Mouse (Mus musculus) adrenal gland (tissue): ENCODE results near the gene Cyp11a1.

Experiments used
- intact Hi-C: fragments of 180-260 bp; cut with DNase I; formaldehyde crosslinking; loops from one replicate; pipeline ENCODE4 v1.15.1; 2025

The Cyp11a1 gene

DNA sequence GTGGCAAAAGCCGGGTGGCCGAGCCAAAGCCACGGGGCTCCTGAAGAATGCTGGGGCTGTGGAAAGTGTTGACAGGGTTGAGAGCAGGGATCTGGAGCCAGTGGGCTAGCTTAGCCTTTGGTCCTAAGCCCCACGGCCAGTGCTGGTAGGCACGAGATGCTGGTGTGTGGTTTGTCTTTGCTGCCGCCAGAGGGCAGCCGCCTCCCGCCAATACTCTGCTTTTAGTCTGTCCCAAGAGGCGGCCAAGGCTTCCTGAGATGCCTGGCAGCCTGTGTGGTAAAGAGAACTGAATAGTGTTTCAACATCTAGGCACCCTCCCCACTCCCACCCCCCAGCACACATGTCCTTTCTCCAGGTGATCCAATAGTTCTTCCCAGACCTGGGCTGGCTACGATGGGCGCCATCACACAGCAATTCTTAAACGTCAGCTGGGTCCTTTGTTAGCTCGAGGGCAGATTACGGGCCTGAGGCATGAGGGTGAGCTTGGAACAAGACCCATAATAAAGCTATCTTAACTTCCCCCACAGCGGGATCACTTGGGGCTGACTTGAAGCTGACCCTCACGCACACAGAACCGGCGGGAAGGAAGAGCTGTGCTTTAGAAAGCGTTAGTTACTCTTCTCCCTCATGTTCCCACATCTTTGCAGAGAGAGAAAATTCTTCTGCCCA is 32.4 kb downstream of the Cyp11a1 start:
- intact Hi-C loops = loop anchor here (1.0 to 5.0 kb wide), 2 partner anchors 165 to 244 kb away; no protein-coding TSS in a partner anchor

DNA sequence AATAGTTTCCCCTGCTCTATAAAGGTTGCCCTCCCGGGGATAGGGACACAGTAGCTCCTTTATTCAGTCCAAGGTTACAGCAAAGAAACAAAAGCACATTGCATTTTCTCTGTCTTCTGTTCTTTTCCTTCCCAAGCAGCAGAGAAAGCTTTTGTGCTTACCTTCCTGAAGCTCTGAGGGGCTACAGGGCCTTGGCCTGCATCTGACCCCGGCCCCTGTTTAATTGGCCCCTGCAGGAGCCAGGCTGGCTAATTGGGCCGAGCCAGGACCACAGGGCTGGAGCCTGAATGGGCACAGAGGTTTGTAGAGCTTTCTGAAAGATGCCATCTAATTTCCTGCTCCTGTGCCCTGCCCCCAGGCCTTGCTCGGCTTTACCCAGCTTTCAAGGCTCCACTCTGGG is 34.8 kb downstream of the Cyp11a1 start:
- intact Hi-C loops = no loop called here

DNA sequence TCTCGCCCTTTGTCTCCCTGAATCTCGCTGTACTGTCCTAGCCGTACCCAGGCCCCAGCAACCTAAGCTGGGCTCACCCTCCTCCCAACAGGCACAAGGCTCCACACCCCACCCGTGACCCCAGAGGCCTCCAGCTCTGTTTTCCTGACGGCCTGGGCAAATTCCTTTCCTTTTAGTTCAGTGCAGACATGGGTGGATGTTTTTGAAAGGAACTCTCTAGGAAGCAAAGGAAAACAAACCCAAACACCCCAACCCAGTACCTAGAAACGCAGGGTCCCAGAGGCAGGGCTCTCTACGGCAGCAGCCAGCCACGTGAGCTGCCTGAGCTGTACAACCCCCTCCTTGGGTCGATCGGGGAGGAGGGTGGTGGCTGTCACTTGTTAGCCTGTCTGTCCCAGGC is 36.2 kb downstream of the Cyp11a1 start:
- intact Hi-C loops = no loop called here

DNA sequence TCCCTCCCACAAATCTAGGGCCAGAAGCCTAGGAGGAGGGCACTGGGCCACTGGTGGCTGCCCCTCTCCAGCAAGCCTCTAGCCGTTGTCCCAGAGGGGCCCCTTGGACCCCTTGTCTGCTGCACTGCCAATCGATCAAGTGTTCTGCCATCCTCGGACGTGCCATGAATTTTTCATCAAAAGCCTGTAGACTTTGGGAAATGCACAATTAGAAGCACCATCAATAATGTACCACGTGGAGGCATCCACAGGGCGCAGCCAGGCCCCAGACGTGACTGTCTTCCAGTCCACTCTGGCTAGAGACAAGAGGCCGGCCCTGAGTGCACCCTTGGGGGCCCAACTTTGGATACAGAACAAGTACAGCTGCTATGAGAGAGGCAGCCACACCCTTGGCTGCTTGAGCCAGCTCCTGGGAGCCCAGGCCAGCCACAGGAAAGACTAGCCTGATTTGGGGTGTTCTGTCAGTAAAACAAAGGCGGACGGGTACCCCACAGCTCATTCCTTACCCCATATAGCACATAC is 37.3 kb downstream of the Cyp11a1 start:
- intact Hi-C loops = no loop called here

GRCm38 (mm10) chr9:58044828-58045227 is 38.6 kb downstream of the Cyp11a1 start:
- intact Hi-C loops = no loop called here

- intact Hi-C loops = no loop called here
These were observed 39.4 kb downstream of the Cyp11a1 start for GRCm38 (mm10) chr9:58045646-58046045.

DNA sequence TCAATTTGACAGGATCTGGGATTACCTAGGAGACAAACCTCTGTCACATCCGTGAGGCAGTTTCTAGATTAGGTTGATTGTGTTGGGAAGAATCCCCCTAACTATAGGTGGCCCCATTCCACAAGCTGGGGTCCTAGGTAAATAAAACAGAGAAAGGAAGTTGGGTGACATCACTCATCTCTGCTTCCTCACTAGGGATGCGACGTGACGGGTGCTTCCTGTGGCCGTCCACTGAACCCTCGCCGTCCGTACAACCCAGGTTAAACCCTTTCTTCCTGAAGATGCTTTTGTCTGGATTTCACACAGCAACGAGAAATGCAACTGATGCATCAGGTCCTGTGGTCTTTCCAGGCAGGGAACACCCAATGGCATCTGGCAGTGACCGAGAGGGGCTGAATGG is 40.9 kb downstream of the Cyp11a1 start:
- intact Hi-C loops = no loop called here

GRCm38 (mm10) chr9:58048621-58049020 is 42.4 kb downstream of the Cyp11a1 start:
- intact Hi-C loops = no loop called here

DNA sequence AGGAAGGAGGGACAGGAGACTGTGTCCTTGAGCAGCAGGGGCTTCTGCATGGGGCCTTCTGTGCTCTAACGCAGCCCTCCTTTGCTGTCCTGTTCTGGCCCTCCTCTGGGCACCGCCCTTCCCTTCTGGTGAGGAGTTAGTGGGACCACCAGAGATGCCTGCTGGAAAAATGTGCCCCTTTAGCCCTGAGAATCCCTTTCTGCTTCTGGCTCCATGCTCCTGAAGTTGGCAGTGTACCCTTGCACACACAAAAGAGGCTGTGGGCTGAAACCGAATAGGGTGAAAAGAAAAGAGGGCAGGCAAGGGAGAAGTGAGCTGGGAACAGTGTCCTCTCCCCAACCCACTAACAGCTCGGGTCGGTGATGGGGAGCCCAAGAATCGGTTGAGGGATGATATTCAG is 43.0 kb downstream of the Cyp11a1 start:
- intact Hi-C loops = no loop called here

- intact Hi-C loops = loop anchor here (5.0 kb wide), 1 partner anchor 102 kb away; no protein-coding TSS in a partner anchor
These were observed 43.6 kb downstream of the Cyp11a1 start for GRCm38 (mm10) chr9:58049861-58050260.

- intact Hi-C loops = loop anchor here (5.0 kb wide), 1 partner anchor 100 kb away; no protein-coding TSS in a partner anchor
These were observed 45.7 kb downstream of the Cyp11a1 start for GRCm38 (mm10) chr9:58051937-58052336.

- intact Hi-C loops = loop anchor here (5.0 kb wide), 1 partner anchor 99 kb away; no protein-coding TSS in a partner anchor
These were observed 46.9 kb downstream of the Cyp11a1 start for GRCm38 (mm10) chr9:58053102-58053501.

- intact Hi-C loops = loop anchor here (5.0 kb wide), 1 partner anchor 99 kb away; no protein-coding TSS in a partner anchor
These were observed 47.3 kb downstream of the Cyp11a1 start for GRCm38 (mm10) chr9:58053544-58053943.

- intact Hi-C loops = loop anchor here (5.0 kb wide), 1 partner anchor 98 kb away; no protein-coding TSS in a partner anchor
These were observed 47.8 kb downstream of the Cyp11a1 start for GRCm38 (mm10) chr9:58054032-58054431.

DNA sequence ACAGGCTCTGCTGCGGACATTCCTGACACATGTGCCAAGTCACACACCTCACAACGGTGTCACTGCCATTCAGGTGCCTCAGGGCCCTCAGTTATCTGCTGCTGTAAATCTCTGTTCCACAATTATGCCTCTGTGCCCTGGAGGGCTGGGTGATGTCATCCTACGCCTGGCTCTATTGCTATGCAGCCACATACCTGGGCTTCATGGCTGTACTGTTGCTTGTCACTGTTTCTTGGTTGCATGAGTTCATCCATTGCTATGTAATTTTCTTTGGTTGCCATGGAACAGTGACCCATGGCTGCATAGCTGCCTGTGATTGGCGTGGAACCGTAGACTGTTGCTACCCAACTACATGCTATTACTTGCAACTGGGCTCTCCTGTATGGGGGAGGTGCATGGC is 49.5 kb downstream of the Cyp11a1 start:
- intact Hi-C loops = no loop called here

DNA sequence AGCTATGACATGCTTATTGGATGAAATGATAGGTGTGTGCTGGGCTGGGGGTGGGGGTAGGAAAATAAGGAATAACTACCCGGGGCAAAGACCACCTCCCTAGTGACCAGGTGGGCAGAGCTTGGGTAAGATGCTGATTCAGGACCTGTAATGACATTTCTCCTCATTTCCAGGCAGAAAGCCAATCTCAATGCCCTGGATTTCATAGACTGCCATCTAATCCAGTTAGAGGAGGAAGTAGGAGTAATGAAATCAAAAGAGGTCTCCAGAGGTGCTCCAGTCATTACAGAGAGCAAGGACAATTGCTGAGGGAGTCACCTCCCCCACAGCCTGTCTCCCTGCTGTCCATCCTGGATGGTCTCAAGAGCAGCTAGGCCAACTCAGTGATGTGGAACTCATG is 53.7 kb downstream of the Cyp11a1 start:
- intact Hi-C loops = no loop called here

- intact Hi-C loops = no loop called here
These were observed 54.8 kb downstream of the Cyp11a1 start for GRCm38 (mm10) chr9:58060677-58061667.

GRCm38 (mm10) chr9:58063531-58063930 is 57.3 kb downstream of the Cyp11a1 start, which contains the start of gene Stra6:
Gene Stra6, plus strand, starts transcription at chr9:58063788.
- intact Hi-C loops = no loop called here

GRCm38 (mm10) chr9:58065532-58065931 is 59.3 kb downstream of the Cyp11a1 start:
- intact Hi-C loops = loop anchor here (5.0 kb wide), 1 partner anchor 452 kb away; no protein-coding TSS in a partner anchor

GRCm38 (mm10) chr9:58065977-58066730 is 59.9 kb downstream of the Cyp11a1 start:
- intact Hi-C loops = loop anchor here (5.0 kb wide), 1 partner anchor 451 kb away; no protein-coding TSS in a partner anchor

DNA sequence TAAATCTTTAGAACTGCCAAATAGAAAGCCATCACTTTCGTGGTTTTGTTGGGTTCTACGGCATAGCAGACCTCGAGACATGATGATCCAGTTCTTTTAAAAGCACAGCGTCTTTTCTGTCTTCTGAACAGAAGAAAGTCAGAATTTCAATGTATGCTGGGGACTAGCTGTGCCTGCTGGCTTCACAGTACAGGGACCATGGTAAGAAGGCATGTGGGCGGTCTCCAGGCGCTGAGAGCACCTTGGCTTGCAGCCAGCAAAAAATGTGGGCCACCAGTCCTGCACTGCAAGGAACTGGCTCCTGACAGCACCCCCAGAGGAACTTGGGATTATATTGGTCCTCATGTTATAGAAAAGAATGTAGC is 60.5 kb downstream of the Cyp11a1 start:
- intact Hi-C loops = loop anchor here (5.0 kb wide), 1 partner anchor 451 kb away; no protein-coding TSS in a partner anchor
